Mouse (Mus musculus) hindbrain, postnatal 0 days (tissue): ENCODE results near the gene Selenop. TPM values are rescaled to one million over a fixed set of nuclear protein-coding genes. Genes with fewer than 3 reads are reported as not detected.

Experiments
- ATAC-seq: fragments of 200-750 bp; cut with Nextera tagmentation; 2 replicates; pipeline ENCODE4 v1.8.0; 2017; ENCODE audit warnings: mild to moderate bottlenecking, moderate TSS enrichment, moderate library complexity
- DNase-seq: peaks from one replicate; pipeline ENCODE4 v3.0.0-alpha.2; 2015; ENCODE audit warnings: low spot score
- H3K27ac ChIP-seq: fragments of 300-500 bp; sonication (generic); 2 replicates; pipeline ENCODE4 v1.5.1; 2014; ENCODE audit warnings: mild to moderate bottlenecking
- H3K27me3 ChIP-seq: fragments of 300-500 bp; sonication (generic); 2 replicates; pipeline ENCODE4 v1.6.1; 2014; ENCODE audit warnings: low read length, mixed read lengths; ENCODE audit not compliant: insufficient read depth
- H3K36me3 ChIP-seq: fragments of 300-500 bp; sonication (generic); 2 replicates; pipeline ENCODE4 v1.6.1; 2014; ENCODE audit warnings: low read length, mixed read lengths; ENCODE audit not compliant: insufficient read depth
- H3K4me1 ChIP-seq: fragments of 300-500 bp; sonication (generic); 2 replicates; pipeline ENCODE4 v1.6.1; 2014; ENCODE audit warnings: antibody characterized with exemption, low read length, mixed read lengths; ENCODE audit not compliant: insufficient read depth
- H3K4me2 ChIP-seq: fragments of 300-500 bp; sonication (generic); 2 replicates; pipeline ENCODE4 v1.6.1; 2014; ENCODE audit warnings: low read depth, mild to moderate bottlenecking, low read length, moderate library complexity, mixed read lengths
- H3K4me3 ChIP-seq: fragments of 300-500 bp; sonication (generic); 2 replicates; pipeline ENCODE4 v1.5.1; 2014; ENCODE audit warnings: low read length
- H3K9ac ChIP-seq: fragments of 300-500 bp; sonication (generic); replicated peaks from 2 replicates; pipeline ENCODE4 v1.6.1; 2014; ENCODE audit warnings: mild to moderate bottlenecking, low read length, moderate library complexity, mixed read lengths
- H3K9me3 ChIP-seq: fragments of 300-500 bp; sonication (generic); 2 replicates; pipeline ENCODE4 v1.6.1; 2016; ENCODE audit warnings: low read length, mixed read lengths
- CTCF ChIP-seq: IDR thresholded peaks from 2 replicates; pipeline ENCODE4 v1.5.1; 2016; ENCODE audit warnings: antibody characterized with exemption, control low read depth, low read depth
- WGBS: fragments of 180-500 bp; shearing (Covaris S2); extraction: QIAGEN DNeasy Blood & Tissue Kit; methylation state at CpG from one replicate; pipeline ENCODE4 v1.1.7; 2014; 5-methylcytosine and 5-hydroxymethylcytosine counted together
- polyA plus RNA-seq: library from polyadenylated mRNA; unstranded; fragments of >200 nt; fragmentation: Nextera tagmentation; extraction: Ambion mirVana; gene quantifications from 2 replicates; pipeline ENCODE4 v1.2.1, GENCODE M21; 2015
- total RNA-seq: library from RNA; depleted of rRNA; stranded (reverse); fragments of >200 nt; gene quantifications from 2 replicates; pipeline ENCODE4 v1.2.3, GENCODE M21; 2014

The Selenop gene
- total and polyA plus RNA-seq, 2 experiments from 2014 or later = 283 to 356 TPM

DNA sequence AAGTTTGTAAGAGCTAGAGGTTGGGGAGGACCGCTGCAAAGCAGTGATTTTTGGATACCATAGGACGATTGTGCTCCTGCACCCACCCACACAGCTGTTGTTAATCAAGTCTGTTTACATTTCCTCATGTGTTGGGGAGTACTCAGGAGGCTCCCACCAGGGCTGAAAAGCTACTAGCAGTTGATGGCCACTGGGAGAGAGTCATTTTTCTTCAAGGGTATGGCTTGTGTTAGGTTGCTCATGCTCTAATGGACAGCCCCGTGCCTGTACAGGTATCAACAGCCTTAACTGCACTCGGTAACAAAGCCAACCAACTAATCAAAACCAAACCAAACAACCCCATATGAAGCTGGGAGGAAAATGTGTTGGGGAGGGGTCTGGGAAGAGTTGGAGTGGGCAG lies 1.1 kb downstream of the Selenop start:
- Histone ChIP-seq H3K9me3 (no peaks in the 10 kb centered on the region), H3K27me3 (no peaks in the 10 kb centered on the region), H3K36me3 (no peaks in the 10 kb centered on the region), H3K4me2 (no peak overlapping the region), H3K4me3 (no peak overlapping the region), H3K4me1 (no peaks in the 10 kb centered on the region), H3K27ac (no peak overlapping the region; the same call in 1 of the 2 replicates), H3K9ac (no peak overlapping the region)
- ATAC-seq = no peak
- 84% methylated on average over 4 of the region's 4 CpGs for WGBS
- DNase-seq = no peak
- TF ChIP-seq CTCF = no peak

DNA sequence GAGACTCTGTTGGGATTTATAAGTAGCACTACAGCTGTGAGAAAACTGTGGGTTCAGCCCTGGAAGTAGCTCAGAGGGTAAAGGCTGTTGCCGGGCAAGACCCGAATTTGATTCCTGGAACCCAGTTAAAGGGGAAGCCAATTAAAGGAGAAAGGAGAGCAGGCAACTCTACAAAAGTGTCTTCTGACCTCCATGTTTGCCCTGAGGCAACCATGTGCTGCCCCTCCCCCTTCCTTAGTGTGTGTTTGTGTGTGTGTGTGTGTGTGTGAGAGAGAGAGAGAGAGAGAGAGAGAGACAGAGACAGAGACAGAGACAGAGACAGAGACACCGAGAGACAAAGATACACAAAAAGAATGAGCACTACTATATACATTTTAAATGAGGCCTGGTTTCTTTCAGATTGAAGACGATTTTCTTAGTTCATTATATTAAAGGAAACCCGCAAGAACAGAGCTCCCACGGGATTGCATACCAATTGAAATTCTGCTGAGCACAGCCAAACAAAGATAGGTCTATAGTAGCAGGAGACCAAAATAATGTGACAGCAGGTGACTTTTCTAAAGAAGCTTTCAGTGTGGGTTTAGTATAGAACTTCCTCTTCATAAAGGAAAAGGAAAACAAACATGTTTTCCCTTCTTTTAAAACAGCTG lies 1.8 kb downstream of the Selenop start:
- no peak for TF ChIP-seq CTCF
- H3K4me2 ChIP-seq = peak overlapping the region; percentile 51
- H3K4me1 ChIP-seq = no peaks in the 10 kb centered on the region
- WGBS = 12% methylated on average over 6 of the region's 6 CpGs
- peak overlapping the region; percentile 36 for H3K4me3 ChIP-seq
- no peak overlapping the region for H3K9ac ChIP-seq
- H3K36me3 ChIP-seq = no peaks in the 10 kb centered on the region
- ATAC-seq (peak; percentile 63), DNase-seq (peak; percentile 49)
- peak overlapping the region; percentile 71 for H3K27ac ChIP-seq
- H3K9me3 ChIP-seq = no peaks in the 10 kb centered on the region
- H3K27me3 ChIP-seq = no peaks in the 10 kb centered on the region

DNA sequence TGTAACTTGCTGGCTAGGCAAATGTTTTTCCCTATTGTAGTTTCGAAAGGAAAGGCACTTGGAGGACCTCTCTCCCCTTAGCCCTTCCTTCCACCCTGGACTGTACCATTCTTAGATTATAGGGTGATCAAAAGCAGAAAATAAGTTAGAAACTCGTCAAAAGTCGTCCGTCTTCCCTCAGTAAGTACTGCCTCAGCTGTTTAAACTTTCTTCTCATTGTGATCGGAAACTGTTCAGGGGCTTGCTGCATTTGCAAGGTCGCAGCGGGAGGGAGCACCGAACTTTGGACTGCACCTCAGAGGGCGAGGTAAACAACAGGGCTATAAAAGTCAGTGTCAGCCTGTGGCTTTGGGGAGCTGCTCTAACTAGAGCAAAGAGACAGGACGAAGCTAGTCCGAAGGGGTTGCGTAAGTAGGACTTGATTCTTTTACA lies 2.3 kb downstream of the Selenop start:
- H3K27ac ChIP-seq = peak overlapping the region; percentile 71
- no peak overlapping the region; the same call in 1 of the 2 replicates for H3K9ac ChIP-seq
- WGBS = 3% methylated on average over 12 of the region's 12 CpGs
- peak; percentile 65 for DNase-seq
- H3K27me3 ChIP-seq = no peaks in the 10 kb centered on the region
- no peaks in the 10 kb centered on the region for H3K36me3 ChIP-seq
- no peaks in the 10 kb centered on the region for H3K9me3 ChIP-seq
- H3K4me3 ChIP-seq = peak overlapping the region; percentile 36
- H3K4me2 ChIP-seq = peak overlapping the region; percentile 51
- H3K4me1 ChIP-seq = no peaks in the 10 kb centered on the region
- TF ChIP-seq CTCF = no peak
- peak; percentile 87 for ATAC-seq

DNA sequence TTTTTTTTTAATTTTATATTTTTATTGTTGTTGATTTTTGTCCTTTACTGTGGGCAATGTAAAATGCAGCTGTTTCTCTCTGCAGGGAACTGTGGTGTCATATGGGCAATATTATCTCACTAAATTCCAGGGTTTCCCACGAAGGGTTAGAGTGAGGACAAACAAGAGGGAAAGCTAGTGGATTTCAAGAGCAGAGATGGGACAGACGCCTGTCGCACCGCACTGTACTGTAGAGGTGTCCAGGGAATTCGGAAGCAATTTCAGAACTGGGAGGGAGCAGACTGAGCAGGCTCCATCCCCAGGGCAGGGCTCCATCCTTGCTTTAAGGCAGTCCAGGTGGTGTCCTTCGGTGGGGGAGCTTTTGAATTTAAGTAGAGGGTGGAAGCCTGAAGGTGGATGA lies 2.9 kb downstream of the Selenop start:
- no peak for TF ChIP-seq CTCF
- 28% methylated on average over 6 of the region's 6 CpGs for WGBS
- H3K4me2 ChIP-seq = peak overlapping the region; percentile 51
- peak overlapping the region; percentile 56 for H3K27ac ChIP-seq
- no peaks in the 10 kb centered on the region for H3K9me3 ChIP-seq
- no peaks in the 10 kb centered on the region for H3K4me1 ChIP-seq
- H3K36me3 ChIP-seq = no peaks in the 10 kb centered on the region
- DNase-seq (no peak), ATAC-seq (peak; percentile 30; the same call in 1 of the 2 replicates)
- peak overlapping the region; percentile 44; the same call in 1 of the 2 replicates for H3K9ac ChIP-seq
- peak overlapping the region; percentile 36 for H3K4me3 ChIP-seq
- no peaks in the 10 kb centered on the region for H3K27me3 ChIP-seq

DNA sequence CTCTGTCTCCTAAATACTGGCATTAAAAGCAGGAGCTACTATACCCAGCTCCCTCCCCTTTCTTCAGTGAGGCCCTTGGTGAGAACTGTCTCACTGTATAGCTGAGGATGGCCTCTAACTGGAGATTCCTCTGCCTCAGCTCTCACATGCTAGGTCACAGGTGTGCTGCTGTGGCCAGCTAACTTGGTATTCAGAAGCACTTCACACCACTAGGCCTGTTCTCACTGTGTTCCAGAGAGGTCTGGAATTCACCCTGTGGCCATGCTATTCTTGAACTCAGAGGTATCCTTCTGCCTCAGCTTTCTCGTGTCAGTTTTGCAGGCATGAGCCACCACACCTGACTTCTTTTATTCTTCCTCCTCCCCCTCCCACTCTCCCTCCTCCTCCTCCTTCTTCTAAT lies 4.8 kb downstream of the Selenop start:
- no peak for TF ChIP-seq CTCF
- peak overlapping the region; percentile 51 for H3K4me2 ChIP-seq
- no peaks in the 10 kb centered on the region for H3K36me3 ChIP-seq

DNA sequence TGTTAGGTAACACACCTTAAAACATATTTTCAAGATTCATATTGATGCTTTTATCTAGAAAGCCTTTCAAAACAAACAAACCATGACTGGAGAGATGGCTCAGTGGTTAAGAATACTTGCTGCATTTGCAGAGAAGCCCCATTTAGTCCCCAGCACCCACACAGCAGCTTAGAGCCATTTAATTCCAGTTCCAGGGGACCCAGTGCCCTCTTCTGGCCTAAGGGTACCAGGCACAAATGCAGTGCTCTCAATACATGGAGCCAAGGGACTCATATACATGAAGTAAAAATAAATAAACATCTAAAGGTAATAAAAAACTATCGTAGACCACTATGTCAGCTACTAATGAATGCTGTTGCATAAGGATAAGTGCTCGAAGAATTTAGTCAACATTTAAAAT lies 9.0 kb downstream of the Selenop start:
- DNase-seq = no peak
- no peak overlapping the region for H3K9ac ChIP-seq

More for the DNA sequence above, 4.8 kb downstream of the Selenop start:
- Histone ChIP-seq H3K9ac (no peak overlapping the region), H3K4me3 (peak overlapping the region; percentile 2; the same call in 1 of the 2 replicates), H3K27me3 (no peaks in the 10 kb centered on the region), H3K27ac (no peak overlapping the region), H3K4me1 (no peaks in the 10 kb centered on the region), H3K9me3 (no peaks in the 10 kb centered on the region)
- DNase-seq (no peak), ATAC-seq (no peak)
- WGBS = 66% methylated on average over 1 of the region's 1 CpGs

DNA sequence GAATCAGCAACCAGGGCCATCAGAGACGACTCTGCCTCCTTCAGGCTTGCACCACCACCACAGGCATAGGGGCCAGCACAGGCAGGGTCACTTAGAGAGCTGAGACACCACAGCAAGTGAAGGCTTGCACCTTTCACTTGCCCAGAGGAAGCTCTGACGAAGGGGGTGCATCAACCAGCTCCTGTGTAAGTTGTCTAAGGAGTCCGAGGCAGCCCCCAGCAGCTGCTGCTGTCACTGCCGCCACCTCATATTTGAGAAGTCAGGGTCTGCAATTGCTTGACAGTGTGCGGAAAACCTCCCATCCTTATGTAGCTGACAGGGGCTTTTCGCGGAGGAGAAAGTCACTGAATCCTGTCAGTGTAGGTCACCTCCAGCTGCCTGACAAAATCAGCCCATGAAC lies 10.9 kb downstream of the Selenop start:
- no peaks in the 10 kb centered on the region for H3K4me1 ChIP-seq
- DNase-seq (no peak), ATAC-seq (no peak)
- H3K9me3 ChIP-seq = no peaks in the 10 kb centered on the region
- H3K9ac ChIP-seq = no peak overlapping the region
- H3K27ac ChIP-seq = no peak overlapping the region
- no peaks in the 10 kb centered on the region for H3K36me3 ChIP-seq
- H3K4me2 ChIP-seq = no peak overlapping the region
- 78% methylated on average over 7 of the region's 7 CpGs for WGBS
- no peaks in the 10 kb centered on the region for H3K27me3 ChIP-seq
- no peak for TF ChIP-seq CTCF
- H3K4me3 ChIP-seq = no peak overlapping the region

More for the DNA sequence above, 9.0 kb downstream of the Selenop start:
- Histone ChIP-seq H3K36me3 (no peaks in the 10 kb centered on the region), H3K4me3 (no peak overlapping the region), H3K27ac (no peak overlapping the region), H3K4me2 (no peak overlapping the region), H3K9me3 (no peaks in the 10 kb centered on the region), H3K27me3 (no peaks in the 10 kb centered on the region), H3K4me1 (no peaks in the 10 kb centered on the region)
- 97% methylated on average over 2 of the region's 2 CpGs for WGBS
- ATAC-seq = no peak
- no peak for TF ChIP-seq CTCF
